Mouse (Mus musculus): Measurements from ENCODE around the gene Kcnn1.
A peak's percentile ranks its signal among the peaks of the same experiment; 100 is the strongest.

The Kcnn1 gene

GRCm38 (mm10) chr8:70792700-70793099, 70.4 kb downstream of the Kcnn1 start:
- DNase-seq (ENCODE audit: low read depth, low spot score): peak; percentile 43
